Mouse (Mus musculus) B cell, adult 2 months (primary cell): ENCODE measurements around the gene Gm20503.
A peak's percentile ranks its signal among the peaks of the same experiment; 100 is the strongest.

Experiments
- DNase-seq, 2 experiments: peaks; one replicate each; pipeline ENCODE4 v3.0.0; 2022

Gm20503 gene

GRCm38 (mm10) chr4:59007974-59008373 lies 5.0 kb downstream of the Gm20503 start:
- no peak for DNase-seq

GRCm38 (mm10) chr4:59009186-59009585 lies 6.2 kb downstream of the Gm20503 start:
- DNase-seq, result peak; percentile 46 to 52

GRCm38 (mm10) chr4:59009696-59010095 lies 6.7 kb downstream of the Gm20503 start:
- DNase-seq, result peak; percentile 28

GRCm38 (mm10) chr4:59011446-59011845 lies 8.4 kb downstream of the Gm20503 start:
- DNase-seq, result no peak

- no peak for DNase-seq
These were observed 12.2 kb downstream of the Gm20503 start for GRCm38 (mm10) chr4:59015181-59015580.

GRCm38 (mm10) chr4:59016922-59017321 lies 13.9 kb downstream of the Gm20503 start:
- DNase-seq, result no peak

GRCm38 (mm10) chr4:59034325-59034917 lies 31.4 kb downstream of the Gm20503 start:
- no peak for DNase-seq

GRCm38 (mm10) chr4:59034918-59035785 lies 32.1 kb downstream of the Gm20503 start, which contains the start of gene Gng10:
Gene Gng10, plus strand, starts transcription at chr4:59035088.
- DNase-seq, result peak; percentile 67 to 74

- peak in 1 of 2 experiments; percentile 37 for DNase-seq
These were observed 32.9 kb downstream of the Gm20503 start for GRCm38 (mm10) chr4:59035786-59036350.

GRCm38 (mm10) chr4:59036490-59037127 lies 33.6 kb downstream of the Gm20503 start:
- DNase-seq, result peak; percentile 83 to 85

GRCm38 (mm10) chr4:59037525-59037924 lies 34.5 kb downstream of the Gm20503 start:
- DNase-seq, result no peak

- DNase-seq, result peak; percentile 26 to 38
These were observed 37.6 kb downstream of the Gm20503 start for GRCm38 (mm10) chr4:59040397-59041287.

- peak; percentile 12 to 13 for DNase-seq
These were observed 40.1 kb downstream of the Gm20503 start for GRCm38 (mm10) chr4:59043074-59043473.

- DNase-seq, result no peak
These were observed 40.9 kb downstream of the Gm20503 start for GRCm38 (mm10) chr4:59043891-59044290.

- no peak for DNase-seq
These were observed 44.2 kb downstream of the Gm20503 start for GRCm38 (mm10) chr4:59047222-59047621.

GRCm38 (mm10) chr4:59051081-59051480 lies 48.1 kb downstream of the Gm20503 start:
- DNase-seq, result no peak

GRCm38 (mm10) chr4:59057929-59058328 lies 54.9 kb downstream of the Gm20503 start:
- no peak for DNase-seq

GRCm38 (mm10) chr4:59062526-59062925 lies 59.5 kb downstream of the Gm20503 start:
- no peak for DNase-seq

GRCm38 (mm10) chr4:59069276-59069675 lies 66.3 kb downstream of the Gm20503 start:
- DNase-seq, result no peak

- no peak for DNase-seq
These were observed 80.4 kb downstream of the Gm20503 start for GRCm38 (mm10) chr4:59083430-59083829.

GRCm38 (mm10) chr4:59089391-59089790 lies 86.4 kb downstream of the Gm20503 start:
- no peak for DNase-seq
